Comparison of ENCODE assay signal across 11 mouse cellular contexts in the genomic region with DNA sequence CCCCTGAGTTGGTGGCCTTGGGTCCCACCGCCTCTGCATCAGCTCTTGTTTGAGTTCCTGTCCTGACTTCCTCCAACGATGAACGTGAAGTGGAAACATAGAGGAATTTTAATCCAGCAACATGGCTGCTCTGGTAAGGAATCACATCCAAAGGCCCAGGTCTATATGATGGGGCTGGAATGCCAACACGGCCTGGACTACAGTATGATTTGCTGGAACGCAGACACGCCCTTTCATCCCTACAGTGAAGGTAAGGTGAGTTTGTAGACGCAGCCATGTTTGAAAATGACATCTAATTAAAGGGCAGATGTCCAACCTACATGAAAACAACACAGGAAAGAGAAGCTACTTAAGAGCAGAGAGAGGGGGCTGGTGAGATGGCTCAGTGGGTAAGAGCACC. TPM values are rescaled to one million over a fixed set of nuclear protein-coding genes. Genes with fewer than 3 reads are reported as not detected.
A peak's percentile ranks its signal among the peaks of the same experiment; 100 is the strongest.
DNase-seq lines count a peak whose midpoint lies in the region; ATAC-seq and TF ChIP-seq lines count a peak whose summit lies in the region.
"Had no signal": no experiment of that assay in that cellular context is flagged by ENCODE, and none has a peak within 500 bp of the region (broad histone marks: within the 10 kb centered on the region; RNA-seq: fewer than 3 reads in every experiment).

No protein-coding gene starts in this region.

- H3K9ac ChIP-seq in liver, embryonic 11.5 days (ENCODE audit: low read depth, low read length), result 0 out of 2 replicates have a peak overlapping the region, but pooled peaks have one; percentile 14
- no peak overlapping the region for H3K9ac ChIP-seq in liver, postnatal 0 days (replicated peaks)
- 0 out of 2 replicates have a peak overlapping the region, but pooled peaks have one; percentile 8 for H3K9ac ChIP-seq in embryonic facial prominence, embryonic 12.5 days
- H3K9ac ChIP-seq in midbrain, embryonic 13.5 days (replicated peaks), result no peak overlapping the region
- H3K9ac ChIP-seq: embryonic facial prominence, embryonic 15.5 days had no signal

- peak; percentile 43 for DNase-seq in cerebellum, adult 9-10 months
- DNase-seq in cerebellum, adult 18-20 months, result no peak
- DNase-seq in liver, embryonic 11.5 days (ENCODE audit: low spot score), result no peak
- DNase-seq in liver, postnatal 0 days, result no peak
- no peak for DNase-seq in left cerebral cortex, adult 18-20 months (ENCODE audit: low spot score in 2 of 2)

- no peaks in the 10 kb centered on the region for H3K27me3 ChIP-seq in liver, embryonic 11.5 days (replicated peaks; ENCODE audit: control insufficient read depth, insufficient read depth, low read length)
- no peaks in the 10 kb centered on the region for H3K27me3 ChIP-seq in liver, postnatal 0 days (ENCODE audit: insufficient read depth, low read length)
- no peaks in the 10 kb centered on the region for H3K27me3 ChIP-seq in embryonic facial prominence, embryonic 12.5 days
- no peaks in the 10 kb centered on the region for H3K27me3 ChIP-seq in midbrain, embryonic 13.5 days
- H3K27me3 ChIP-seq: embryonic facial prominence, embryonic 15.5 days had no signal

- H3K4me3 ChIP-seq in liver, embryonic 11.5 days (ENCODE audit: low read depth, low read length), result no peak overlapping the region
- H3K4me3 ChIP-seq in liver, postnatal 0 days (ENCODE audit: low read depth, low read length), result no peak overlapping the region
- no peak overlapping the region for H3K4me3 ChIP-seq in embryonic facial prominence, embryonic 12.5 days
- no peak overlapping the region for H3K4me3 ChIP-seq in midbrain, embryonic 13.5 days (replicated peaks)

- WGBS in liver, embryonic 11.5 days, result 79% methylated on average over 7 of the region's 7 CpGs
- WGBS in liver, postnatal 0 days (ENCODE audit: insufficient replicate concordance), result 76% methylated on average over 7 of the region's 7 CpGs
- 85% methylated on average over 7 of the region's 7 CpGs for WGBS in embryonic facial prominence, embryonic 12.5 days
- 86% methylated on average over 7 of the region's 7 CpGs for WGBS in midbrain, embryonic 13.5 days

- ATAC-seq in liver, embryonic 11.5 days (replicated peaks; ENCODE audit: low FRiP score), result no peak
- no peak for ATAC-seq in liver, postnatal 0 days
- ATAC-seq in embryonic facial prominence, embryonic 12.5 days (ENCODE audit: insufficient number of reproducible peaks, insufficient read depth, low FRiP score, low TSS enrichment), result no peak
- no peak for ATAC-seq in midbrain, embryonic 13.5 days
- no peak for ATAC-seq in erythroid progenitor cell, adult 5-6 weeks (replicated peaks; ENCODE audit: low FRiP score, poor library complexity, severe bottlenecking)
- ATAC-seq: activated CD4-positive, CD25-positive, alpha-beta regulatory T cell, adult 4 months had no signal

- TF ChIP-seq EP300 in liver, postnatal 0 days (IDR thresholded peaks at IDR 0.05; ENCODE audit: low read depth), result no peak

- TF ChIP-seq CTCF in liver, postnatal 0 days (IDR thresholded peaks at IDR 0.05; ENCODE audit: low read depth), result no peak

- H3K36me3 ChIP-seq in liver, embryonic 11.5 days (ENCODE audit: control insufficient read depth, insufficient read depth, low read length), result peaks cover 11% of the 10 kb centered on the region; the same call in 1 of the 2 replicates
- H3K36me3 ChIP-seq in liver, postnatal 0 days (replicated peaks; ENCODE audit: insufficient read depth, low read length), result peaks cover 16% of the 10 kb centered on the region
- H3K36me3 ChIP-seq in embryonic facial prominence, embryonic 12.5 days, result peaks cover 28% of the 10 kb centered on the region
- H3K36me3 ChIP-seq in midbrain, embryonic 13.5 days, result peaks cover 36% of the 10 kb centered on the region

- no peaks in the 10 kb centered on the region for H3K9me3 ChIP-seq in liver, embryonic 11.5 days (ENCODE audit: control insufficient read depth, low read length)
- H3K9me3 ChIP-seq in liver, postnatal 0 days (ENCODE audit: low read length), result no peaks in the 10 kb centered on the region
- no peaks in the 10 kb centered on the region for H3K9me3 ChIP-seq in embryonic facial prominence, embryonic 12.5 days
- H3K9me3 ChIP-seq in midbrain, embryonic 13.5 days, result no peaks in the 10 kb centered on the region
- H3K9me3 ChIP-seq: embryonic facial prominence, embryonic 15.5 days; G1E had no signal

- H3K4me1 ChIP-seq in liver, embryonic 11.5 days (replicated peaks; ENCODE audit: control insufficient read depth, insufficient read depth, low read length), result peaks cover 13% of the 10 kb centered on the region
- H3K4me1 ChIP-seq in liver, postnatal 0 days (ENCODE audit: insufficient read depth), result peaks cover 21% of the 10 kb centered on the region
- peaks cover 18% of the 10 kb centered on the region for H3K4me1 ChIP-seq in embryonic facial prominence, embryonic 12.5 days
- peaks cover 39% of the 10 kb centered on the region for H3K4me1 ChIP-seq in midbrain, embryonic 13.5 days (replicated peaks)

- no peak overlapping the region for H3K4me2 ChIP-seq in liver, embryonic 11.5 days
- H3K4me2 ChIP-seq in liver, postnatal 0 days (ENCODE audit: low read depth, low read length), result no peak overlapping the region
- H3K4me2 ChIP-seq in embryonic facial prominence, embryonic 12.5 days (replicated peaks), result no peak overlapping the region
- H3K4me2 ChIP-seq in midbrain, embryonic 13.5 days (replicated peaks), result peak overlapping the region; percentile 69

- H3K27ac ChIP-seq in liver, embryonic 11.5 days (ENCODE audit: low read depth, low read length), result no peak overlapping the region
- H3K27ac ChIP-seq in liver, postnatal 0 days (ENCODE audit: low read depth), result no peak overlapping the region
- H3K27ac ChIP-seq in embryonic facial prominence, embryonic 12.5 days, result no peak overlapping the region
- no peak overlapping the region for H3K27ac ChIP-seq in midbrain, embryonic 13.5 days
- H3K27ac ChIP-seq: embryonic facial prominence, embryonic 15.5 days had no signal

RNA-seq across cellular contexts. Expression of gene Bola2, which starts 1.4 kb away (rescaled TPM):
- 210 and 217 TPM in 2 replicates for polyA plus RNA-seq in liver, embryonic 11.5 days (2014; fragmentation: Nextera tagmentation; extraction: Ambion mirVana)
- polyA plus RNA-seq in liver, postnatal 0 days (2015; fragmentation: Nextera tagmentation; extraction: Ambion mirVana), result 86.5 and 93.5 TPM in 2 replicates
- polyA plus RNA-seq in embryonic facial prominence, embryonic 12.5 days (2016; fragmentation: Nextera tagmentation; extraction: Ambion mirVana), result 138 and 141 TPM in 2 replicates
- polyA plus RNA-seq in midbrain, embryonic 13.5 days (2015; fragmentation: Nextera tagmentation; extraction: Ambion mirVana), result 141 and 158 TPM in 2 replicates
- 10 to 100 TPM; 90.5 to 94.8 TPM for total RNA-seq in left cerebral cortex, adult 18-20 months (2021)
- 9.2 and 21.3 TPM in 2 replicates for total RNA-seq in erythroid progenitor cell, adult 5-6 weeks (2015; ENCODE audit: low replicate concordance)
- 5.1 and 46.8 TPM in 2 replicates for total RNA-seq in erythroid progenitor cell, adult 5-6 weeks (2017; ENCODE audit: low replicate concordance)

RNA-seq across cellular contexts. Expression of gene Slx1b, which starts 1.8 kb away (rescaled TPM):
- 6.6 and 7.7 TPM in 2 replicates for polyA plus RNA-seq in liver, embryonic 11.5 days (2014; fragmentation: Nextera tagmentation; extraction: Ambion mirVana)
- 2.6 and 3.7 TPM in 2 replicates for polyA plus RNA-seq in liver, postnatal 0 days (2015; fragmentation: Nextera tagmentation; extraction: Ambion mirVana)
- 13.4 and 13.5 TPM in 2 replicates for polyA plus RNA-seq in embryonic facial prominence, embryonic 12.5 days (2016; fragmentation: Nextera tagmentation; extraction: Ambion mirVana)
- 21.0 and 21.1 TPM in 2 replicates for polyA plus RNA-seq in midbrain, embryonic 13.5 days (2015; fragmentation: Nextera tagmentation; extraction: Ambion mirVana)
- total RNA-seq in left cerebral cortex, adult 18-20 months (2021), result 10 to 100 TPM; 14.5 to 15.1 TPM
- total RNA-seq in erythroid progenitor cell, adult 5-6 weeks (2015; ENCODE audit: low replicate concordance), result 0.84 and 1.4 TPM in 2 replicates
- 1.9 and 3.2 TPM in 2 replicates for total RNA-seq in erythroid progenitor cell, adult 5-6 weeks (2017; ENCODE audit: low replicate concordance)

RNA-seq across cellular contexts. Expression of gene Coro1a, which starts 13.8 kb away (rescaled TPM):
- polyA plus RNA-seq in liver, embryonic 11.5 days (2014; fragmentation: Nextera tagmentation; extraction: Ambion mirVana), result 94.0 and 94.9 TPM in 2 replicates
- polyA plus RNA-seq in liver, postnatal 0 days (2015; fragmentation: Nextera tagmentation; extraction: Ambion mirVana), result 121 and 130 TPM in 2 replicates
- polyA plus RNA-seq in embryonic facial prominence, embryonic 12.5 days (2016; fragmentation: Nextera tagmentation; extraction: Ambion mirVana), result 37.8 and 39.0 TPM in 2 replicates
- polyA plus RNA-seq in midbrain, embryonic 13.5 days (2015; fragmentation: Nextera tagmentation; extraction: Ambion mirVana), result 96.3 and 101 TPM in 2 replicates
- total RNA-seq in left cerebral cortex, adult 18-20 months (2021), result 100 to 1,000 TPM; 161 to 166 TPM
- 103 and 171 TPM in 2 replicates for total RNA-seq in erythroid progenitor cell, adult 5-6 weeks (2015; ENCODE audit: low replicate concordance)
- 101 and 106 TPM in 2 replicates for total RNA-seq in erythroid progenitor cell, adult 5-6 weeks (2017; ENCODE audit: low replicate concordance)

RNA-seq across cellular contexts. Expression of gene Sult1a1, which starts 17.5 kb away (rescaled TPM):
- 0.14 and 0.44 TPM in 2 replicates for polyA plus RNA-seq in liver, embryonic 11.5 days (2014; fragmentation: Nextera tagmentation; extraction: Ambion mirVana)
- polyA plus RNA-seq in liver, postnatal 0 days (2015; fragmentation: Nextera tagmentation; extraction: Ambion mirVana), result 221 and 241 TPM in 2 replicates
- polyA plus RNA-seq in embryonic facial prominence, embryonic 12.5 days (2016; fragmentation: Nextera tagmentation; extraction: Ambion mirVana), result 0.97 and 1.6 TPM in 2 replicates
- polyA plus RNA-seq in midbrain, embryonic 13.5 days (2015; fragmentation: Nextera tagmentation; extraction: Ambion mirVana), result 0.93 and 1.9 TPM in 2 replicates
- 10 to 100 TPM in 1 of 2 experiments, 1 to 10 TPM in 1; 8.1 to 12.9 TPM for total RNA-seq in left cerebral cortex, adult 18-20 months (2021)
- 4.0 TPM in 1 of 2 replicates, not detected in the other for total RNA-seq in erythroid progenitor cell, adult 5-6 weeks (2015; ENCODE audit: low replicate concordance)
- total RNA-seq in erythroid progenitor cell, adult 5-6 weeks (2017; ENCODE audit: low replicate concordance), result 6.4 TPM in 1 of 2 replicates, not detected in the other
- polyA plus RNA-seq: G1E had no signal

RNA-seq across cellular contexts. Expression of gene Sgf29, which starts 44.7 kb away (rescaled TPM):
- 53.7 and 64.5 TPM in 2 replicates for polyA plus RNA-seq in liver, embryonic 11.5 days (2014; fragmentation: Nextera tagmentation; extraction: Ambion mirVana)
- polyA plus RNA-seq in liver, postnatal 0 days (2015; fragmentation: Nextera tagmentation; extraction: Ambion mirVana), result 22.7 and 22.8 TPM in 2 replicates
- polyA plus RNA-seq in embryonic facial prominence, embryonic 12.5 days (2016; fragmentation: Nextera tagmentation; extraction: Ambion mirVana), result 43.6 and 48.2 TPM in 2 replicates
- polyA plus RNA-seq in midbrain, embryonic 13.5 days (2015; fragmentation: Nextera tagmentation; extraction: Ambion mirVana), result 54.5 and 57.0 TPM in 2 replicates
- total RNA-seq in left cerebral cortex, adult 18-20 months (2021), result 10 to 100 TPM; 30.5 to 32.9 TPM
- total RNA-seq in erythroid progenitor cell, adult 5-6 weeks (2015; ENCODE audit: low replicate concordance), result 36.8 and 54.1 TPM in 2 replicates
- total RNA-seq in erythroid progenitor cell, adult 5-6 weeks (2017; ENCODE audit: low replicate concordance), result 0.83 and 10.9 TPM in 2 replicates

Comparison
In these comparisons a context has a peak if more than half of its experiments do, and no peak if none do; other contexts are left out.
1. H3K9ac ChIP-seq: peak in liver, embryonic 11.5 days (single experiment) and embryonic facial prominence, embryonic 12.5 days (single experiment); none in liver, postnatal 0 days (single experiment) and midbrain, embryonic 13.5 days (single experiment).